Mouse (Mus musculus): ENCODE data around the gene Hsd3b7. TPM values are rescaled to one million over a fixed set of nuclear protein-coding genes. Genes with fewer than 3 reads are reported as not detected.

The Hsd3b7 gene
- total RNA-seq, 2 experiments from 2014 or later, result 14.9 to 18.4 TPM

DNA sequence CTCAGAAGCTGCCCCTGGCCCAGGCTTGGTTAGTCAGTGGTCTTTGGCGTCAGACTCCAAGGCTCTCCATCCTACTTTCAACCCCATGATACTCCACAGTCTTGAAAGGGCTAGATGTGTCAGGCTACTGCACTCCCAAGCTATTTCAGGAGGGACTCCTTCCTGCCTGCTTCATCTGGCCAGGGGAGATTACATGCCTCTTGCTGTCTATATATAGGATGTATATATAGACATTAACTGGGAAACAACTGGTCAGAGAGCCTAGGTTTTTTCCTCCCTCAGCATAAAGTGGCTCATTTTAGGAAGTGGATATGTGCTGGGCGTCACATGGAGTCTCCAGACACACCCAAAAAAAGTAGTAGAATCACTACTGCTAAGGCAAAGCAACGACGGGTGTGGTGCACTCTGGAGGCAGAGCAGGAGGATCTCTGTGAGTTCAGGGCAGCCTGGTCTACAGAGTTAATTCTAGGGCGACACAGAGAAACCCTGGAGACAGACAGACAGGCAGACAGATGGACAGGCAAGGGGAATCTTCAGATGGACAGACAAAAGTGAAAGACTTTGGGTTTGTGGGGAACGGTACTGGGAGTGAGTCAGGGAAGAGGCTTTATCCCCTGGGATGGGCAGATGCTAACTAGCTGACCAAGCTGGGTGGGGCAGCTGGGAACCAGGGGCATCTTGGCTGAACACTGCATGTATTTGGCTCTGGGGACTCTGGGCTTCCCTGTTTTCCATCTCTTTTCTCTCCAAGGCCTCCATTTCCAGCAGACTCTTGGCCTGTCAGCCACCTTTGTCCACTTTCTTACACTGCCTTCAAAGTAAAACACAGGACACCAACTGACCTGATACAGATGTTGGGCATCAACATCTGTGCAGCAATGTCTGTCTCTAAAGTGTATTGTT lies 49.8 kb downstream of the Hsd3b7 start:
- no peak for DNase-seq
- intact Hi-C loops (cut with DNase I), result no loop called here

DNA sequence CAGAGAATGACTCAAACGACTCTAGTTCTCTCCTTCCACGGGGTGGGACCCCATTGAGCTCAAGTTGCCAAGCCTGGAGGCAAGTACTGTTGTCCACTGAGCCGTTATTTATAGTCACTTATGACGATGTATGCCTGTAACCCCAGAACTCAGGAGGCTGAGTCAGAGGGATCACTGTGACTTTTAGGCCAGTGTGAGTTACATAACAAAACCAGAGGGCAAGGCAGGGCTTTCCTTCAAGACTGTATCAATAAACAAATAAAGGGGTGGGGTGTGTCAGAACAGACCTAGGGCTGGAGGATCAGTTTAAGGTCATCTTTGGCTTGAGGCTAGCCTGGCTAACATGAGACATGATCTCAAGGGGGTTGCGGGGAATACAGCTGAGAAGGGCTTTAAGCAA lies 50.5 kb downstream of the Hsd3b7 start:
- no peak for DNase-seq

More for the DNA sequence above, 50.5 kb downstream of the Hsd3b7 start:
- intact Hi-C loops (cut with DNase I), result no loop called here

Other genes with a start within 250 kb of the Hsd3b7 start
- not detected for gene Tmem265, start 239.2 kb upstream of the Hsd3b7 start, total RNA-seq (2021)
- 10 to 100 TPM; 19.2 to 20.2 TPM for gene Phkg2, start 227.3 kb upstream of the Hsd3b7 start, total RNA-seq (2021)
- 10 to 100 TPM in 1 of 2 experiments, 1 to 10 TPM in 1; 8.8 to 12.6 TPM for gene Ccdc189, start 212.0 kb upstream of the Hsd3b7 start, total RNA-seq (2021)
- gene Rnf40, start 211.8 kb upstream of the Hsd3b7 start, total RNA-seq (2021), result 10 to 100 TPM; 46.5 to 53.9 TPM
- 10 to 100 TPM; 28.8 to 29.1 TPM for gene Zfp629, start 184.8 kb upstream of the Hsd3b7 start, total RNA-seq (2021)
- gene Bcl7c, start 91.7 kb upstream of the Hsd3b7 start, total RNA-seq (2021), result 10 to 100 TPM; 33.5 to 47.3 TPM
- 1 to 10 TPM; 5.0 to 6.0 TPM for gene Ctf1, start 87.9 kb upstream of the Hsd3b7 start, total RNA-seq (2021)
- not detected for gene Ctf2, start 68.4 kb upstream of the Hsd3b7 start, total RNA-seq (2021)
- gene Fbxl19, start 56.1 kb upstream of the Hsd3b7 start, total RNA-seq (2021), result 1 to 10 TPM; 4.8 to 5.7 TPM
- gene Orai3, start 30.8 kb upstream of the Hsd3b7 start, total RNA-seq (2021), result 10 to 100 TPM; 16.6 to 17.3 TPM
- 10 to 100 TPM; 21.0 to 22.3 TPM for gene Setd1a, start 23.9 kb upstream of the Hsd3b7 start, total RNA-seq (2021)
- gene Gm49388, start 15.0 kb upstream of the Hsd3b7 start, total RNA-seq (2021), result 1 to 10 TPM; 2.7 to 3.0 TPM
- 10 to 100 TPM; 66.7 to 68.1 TPM for gene Stx4a, start 23.7 kb downstream of the Hsd3b7 start, total RNA-seq (2021)
- gene Stx1b, start 23.9 kb downstream of the Hsd3b7 start, total RNA-seq (2021), result under 1 TPM; 0.65 to 0.83 TPM
- 10 to 100 TPM; 21.0 to 21.9 TPM for gene Zfp646, start 75.6 kb downstream of the Hsd3b7 start, total RNA-seq (2021)
- gene Zfp668, start 76.2 kb downstream of the Hsd3b7 start, total RNA-seq (2021), result 1 to 10 TPM; 3.8 to 5.5 TPM
- gene Prss53, start 90.4 kb downstream of the Hsd3b7 start, total RNA-seq (2021), result under 1 TPM; 0.59 to 0.88 TPM
- not detected for gene Gm21974, start 94.8 kb downstream of the Hsd3b7 start, total RNA-seq (2021)
- 10 to 100 TPM; 25.6 to 28.1 TPM for gene Vkorc1, start 95.0 kb downstream of the Hsd3b7 start, total RNA-seq (2021)
- gene Bckdk, start 103.5 kb downstream of the Hsd3b7 start, total RNA-seq (2021), result 10 to 100 TPM; 85.7 to 86.8 TPM
- 10 to 100 TPM; 13.5 TPM for gene Kat8, start 111.9 kb downstream of the Hsd3b7 start, total RNA-seq (2021)
- under 1 TPM in 1 of 2 experiments, not detected in 1; 0.24 TPM for gene Prss8, start 129.5 kb downstream of the Hsd3b7 start, total RNA-seq (2021)
- gene Prss36, start 146.1 kb downstream of the Hsd3b7 start, total RNA-seq (2021), result 1 to 10 TPM; 6.4 to 6.7 TPM
- 100 to 1,000 TPM; 169 to 184 TPM for gene Fus, start 166.9 kb downstream of the Hsd3b7 start, total RNA-seq (2021)
- 10 to 100 TPM in 1 of 2 experiments, 1 to 10 TPM in 1; 5.6 to 13.6 TPM for gene Pycard, start 193.3 kb downstream of the Hsd3b7 start, total RNA-seq (2021)
- gene Trim72, start 203.3 kb downstream of the Hsd3b7 start, total RNA-seq (2021), result 100 to 1,000 TPM; 209 to 217 TPM

Measured in heart, postnatal 14 days (tissue).